Mouse (Mus musculus) brain, adult 10 weeks (tissue): Measurements from ENCODE around the gene Ndufa9. TPM values are rescaled to one million over a fixed set of nuclear protein-coding genes. Genes with fewer than 3 reads are reported as not detected.

ENCODE experiments used
- polyA plus RNA-seq: library from polyadenylated mRNA; stranded (reverse); fragments of 350-450 nt; fragmentation: Illumina TruSeq; extraction: RNeasy Lipid Tissue Mini Kit (QIAGEN cat#74804); gene quantifications from one replicate; pipeline ENCODE4 v1.2.3, GENCODE M21; 2015; ENCODE audit warnings: low read depth, low replicate concordance

The Ndufa9 gene
- 204 TPM for polyA plus RNA-seq

DNA sequence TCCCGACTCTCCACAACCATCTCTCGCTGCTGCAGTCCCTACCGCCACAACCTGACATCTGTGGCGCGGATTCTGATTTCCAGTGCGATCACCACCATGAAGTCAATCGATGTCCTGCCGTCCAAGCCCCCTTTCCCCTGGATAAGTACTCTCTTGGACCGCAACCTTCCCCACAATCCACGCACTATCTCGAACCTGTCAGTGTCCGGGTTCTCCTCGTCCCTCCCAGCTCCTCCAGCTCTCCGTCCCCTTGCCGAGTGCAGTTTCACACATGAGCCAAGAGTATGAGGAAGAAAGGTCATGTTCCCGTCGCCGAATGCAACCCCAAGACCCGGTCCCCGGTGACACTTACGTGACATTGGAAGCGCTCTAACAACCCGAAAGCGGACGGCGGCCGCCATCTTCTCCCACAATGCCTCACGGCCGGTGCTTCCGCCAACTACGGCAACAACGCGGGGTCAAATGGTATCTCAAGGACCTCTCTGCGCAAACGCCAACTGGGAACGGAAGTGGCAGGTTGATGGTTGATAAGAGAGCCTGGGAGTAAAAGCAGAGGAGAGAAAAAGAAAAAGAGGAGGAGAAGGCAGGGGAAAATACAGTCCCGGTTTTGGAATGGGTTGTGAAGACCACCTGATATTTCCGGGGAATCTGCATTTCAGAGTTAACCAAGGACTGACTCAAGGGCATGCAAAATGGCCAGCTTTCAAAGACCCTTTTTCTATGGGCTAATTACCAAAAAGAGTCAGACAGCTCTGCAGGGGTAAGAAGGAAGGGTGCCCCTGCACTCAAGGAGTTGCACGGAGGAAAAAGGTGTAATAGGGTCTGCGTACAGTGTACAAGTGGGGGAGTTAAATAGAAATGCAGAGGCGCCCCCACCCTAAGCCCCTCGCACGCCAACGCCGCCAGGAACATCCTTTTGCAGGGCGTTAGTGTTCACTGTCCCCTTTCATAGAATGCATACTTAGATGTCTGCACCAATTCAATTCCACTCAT lies at the start of gene Ndufa9:
Gene Ndufa9, minus strand, starts transcription at position 425 of the 993 bp plus-strand sequence.

GRCm38 (mm10) chr6:126852881-126853280 lies 3.9 kb upstream of the Ndufa9 start, which contains the start of gene Akap3:
Akap3 (plus strand) TSS chr6:126853098.

Other genes starting within 250 kb of the Ndufa9 start
- 52.7 TPM for gene Kcna1, start 202.8 kb downstream of the Ndufa9 start, polyA plus RNA-seq
- 61.7 TPM for gene Kcna6, start 108.5 kb downstream of the Ndufa9 start, polyA plus RNA-seq
- 0.34 TPM for gene Akap3, start 4.0 kb upstream of the Ndufa9 start, polyA plus RNA-seq
- gene Dyrk4, start 72.7 kb upstream of the Ndufa9 start, polyA plus RNA-seq, result not detected
- gene Rad51ap1, start 90.5 kb upstream of the Ndufa9 start, polyA plus RNA-seq, result 4.8 TPM
- gene D6Wsu163e, start 90.8 kb upstream of the Ndufa9 start, polyA plus RNA-seq, result 44.5 TPM
- not detected for gene Fgf6, start 166.4 kb upstream of the Ndufa9 start, polyA plus RNA-seq
- gene Fgf23, start 223.8 kb upstream of the Ndufa9 start, polyA plus RNA-seq, result 0.65 TPM